In the genomic region with DNA sequence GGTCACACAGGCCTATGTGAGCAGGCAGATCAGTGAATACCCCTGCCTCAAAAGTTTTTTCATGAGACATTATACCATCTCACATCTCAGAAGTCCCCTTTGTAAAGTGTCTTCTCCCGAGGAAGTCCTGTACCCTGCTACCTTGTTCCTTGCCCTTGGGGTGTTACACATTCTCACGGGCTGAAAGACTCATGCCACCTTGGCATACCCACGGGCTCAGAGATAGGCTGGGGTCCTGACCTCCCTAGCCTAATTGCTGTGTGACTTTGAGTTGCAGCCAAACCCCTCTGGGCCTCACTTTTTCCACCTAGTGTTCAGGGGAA, we compare ENCODE assay signal across 8 mouse cellular contexts. TPM values are rescaled to one million over a fixed set of nuclear protein-coding genes. Genes with fewer than 3 reads are reported as not detected.
A peak's percentile ranks its signal among the peaks of the same experiment; 100 is the strongest.
DNase-seq lines count a peak whose midpoint lies in the region; ATAC-seq and TF ChIP-seq lines count a peak whose summit lies in the region.

No protein-coding gene starts in this region.

- peak overlapping the region; percentile 83 for H3K4me2 ChIP-seq in embryonic facial prominence, embryonic 15.5 days (replicated peaks)
- peak overlapping the region; percentile 86 for H3K4me2 ChIP-seq in intestine, postnatal 0 days (replicated peaks; ENCODE audit: low read depth)
- H3K4me2 ChIP-seq in neural tube, embryonic 13.5 days = peak overlapping the region; percentile 82

- H3K9me3 ChIP-seq in embryonic facial prominence, embryonic 15.5 days (replicated peaks) = no peaks in the 10 kb centered on the region
- no peaks in the 10 kb centered on the region for H3K9me3 ChIP-seq in intestine, postnatal 0 days (ENCODE audit: control insufficient read depth)
- H3K9me3 ChIP-seq in neural tube, embryonic 13.5 days = no peaks in the 10 kb centered on the region

- no peak for TF ChIP-seq POLR2A in lung, adult 2 months (IDR thresholded peaks at IDR 0.05; ENCODE audit: borderline replicate concordance, extremely low read depth, low read depth, low read length)

- intact Hi-C loops in left cerebral cortex, postnatal 4 days (cut with DNase I) = no loop called here

- H3K9ac ChIP-seq in embryonic facial prominence, embryonic 15.5 days = peak overlapping the region; percentile 54
- H3K9ac ChIP-seq in intestine, postnatal 0 days (ENCODE audit: low read depth, low read length) = peak overlapping the region; percentile 48; the same call in 1 of the 2 replicates
- H3K9ac ChIP-seq in neural tube, embryonic 13.5 days = peak overlapping the region; percentile 89

- no peak overlapping the region; the same call in 1 of the 2 replicates for H3K27ac ChIP-seq in embryonic facial prominence, embryonic 15.5 days (replicated peaks)
- H3K27ac ChIP-seq in intestine, postnatal 0 days (ENCODE audit: low read depth, low read length) = no peak overlapping the region
- peak overlapping the region; percentile 50 for H3K27ac ChIP-seq in neural tube, embryonic 13.5 days (replicated peaks)

- ATAC-seq in embryonic facial prominence, embryonic 15.5 days (ENCODE audit: insufficient number of reproducible peaks, low FRiP score, low TSS enrichment, low read depth) = no peak
- no peak for ATAC-seq in intestine, postnatal 0 days
- ATAC-seq in neural tube, embryonic 13.5 days (ENCODE audit: low read depth) = peak; percentile 7

- H3K36me3 ChIP-seq in embryonic facial prominence, embryonic 15.5 days = no peaks in the 10 kb centered on the region
- no peaks in the 10 kb centered on the region for H3K36me3 ChIP-seq in intestine, postnatal 0 days (ENCODE audit: control insufficient read depth, insufficient read depth)
- H3K36me3 ChIP-seq in neural tube, embryonic 13.5 days = no peaks in the 10 kb centered on the region

- H3K4me3 ChIP-seq in lung, adult 2 months (replicated peaks; ENCODE audit: extremely low read depth, low read depth, low read length) = peak overlapping the region; percentile 60
- H3K4me3 ChIP-seq in embryonic facial prominence, embryonic 15.5 days (replicated peaks) = peak overlapping the region; percentile 57
- peak overlapping the region; percentile 50 for H3K4me3 ChIP-seq in intestine, postnatal 0 days (ENCODE audit: low read depth, low read length)
- H3K4me3 ChIP-seq in neural tube, embryonic 13.5 days = peak overlapping the region; percentile 63

- no peak for TF ChIP-seq CTCF in lung, adult 2 months (IDR thresholded peaks at IDR 0.05; ENCODE audit: insufficient read depth, low read length)
- TF ChIP-seq CTCF in intestine, postnatal 0 days (IDR thresholded peaks at IDR 0.05; ENCODE audit: low read depth) = no peak

- no peaks in the 10 kb centered on the region for H3K27me3 ChIP-seq in embryonic facial prominence, embryonic 15.5 days
- H3K27me3 ChIP-seq in intestine, postnatal 0 days (replicated peaks; ENCODE audit: control insufficient read depth, insufficient read depth, low read length) = no peaks in the 10 kb centered on the region
- 0 out of 2 replicates have a peak, but pooled peaks cover 6% of the 10 kb centered on the region for H3K27me3 ChIP-seq in neural tube, embryonic 13.5 days

- WGBS in lung, adult 2 months = 27% methylated on average over 3 of the region's 3 CpGs
- WGBS in embryonic facial prominence, embryonic 15.5 days = 21% methylated on average over 3 of the region's 3 CpGs
- WGBS in intestine, postnatal 0 days = 44% methylated on average over 3 of the region's 3 CpGs
- WGBS in neural tube, embryonic 13.5 days = 40% methylated on average over 3 of the region's 3 CpGs

- peaks cover 4% of the 10 kb centered on the region for H3K4me1 ChIP-seq in lung, adult 2 months (ENCODE audit: control insufficient read depth, insufficient read depth, low read length)
- peaks cover 18% of the 10 kb centered on the region for H3K4me1 ChIP-seq in embryonic facial prominence, embryonic 15.5 days
- no peaks in the 10 kb centered on the region for H3K4me1 ChIP-seq in intestine, postnatal 0 days (replicated peaks; ENCODE audit: control insufficient read depth, insufficient read depth, low read length)
- H3K4me1 ChIP-seq in neural tube, embryonic 13.5 days (replicated peaks) = peaks cover 14% of the 10 kb centered on the region

- DNase-seq in lung, adult 2 months = no peak
- no peak for DNase-seq in lung, postnatal 36 days
- DNase-seq in urinary bladder, postnatal 4 days (ENCODE audit: low spot score in 2 of 2) = no peak
- no peak for DNase-seq in frontal cortex, postnatal 14 days (ENCODE audit: low spot score in 2 of 2)
- no peak for DNase-seq in left cerebral cortex, postnatal 4 days

RNA-seq across cellular contexts. Expression of a gene that starts 0.5 kb away (rescaled TPM):
- polyA plus RNA-seq in lung, adult 2 months (2012; rRNA removed) = 40.0 and 43.4 TPM in 2 replicates
- polyA plus RNA-seq in embryonic facial prominence, embryonic 15.5 days (2015; fragmentation: Nextera tagmentation; extraction: Ambion mirVana) = 16.0 and 16.4 TPM in 2 replicates
- 5.9 and 10.0 TPM in 2 replicates for polyA plus RNA-seq in intestine, postnatal 0 days (2015; fragmentation: Nextera tagmentation; extraction: Ambion mirVana)
- polyA plus RNA-seq in neural tube, embryonic 13.5 days (2015; fragmentation: Nextera tagmentation; extraction: Ambion mirVana) = 6.4 and 7.6 TPM in 2 replicates
- total RNA-seq in left cerebral cortex, postnatal 4 days (2021) = 10 to 100 TPM; 20.1 to 22.6 TPM

RNA-seq across cellular contexts. Expression of a gene that starts 29.5 kb away (rescaled TPM):
- polyA plus RNA-seq in lung, adult 2 months (2012; rRNA removed) = 36.6 and 58.8 TPM in 2 replicates
- polyA plus RNA-seq in embryonic facial prominence, embryonic 15.5 days (2015; fragmentation: Nextera tagmentation; extraction: Ambion mirVana) = 11.4 and 15.1 TPM in 2 replicates
- polyA plus RNA-seq in intestine, postnatal 0 days (2015; fragmentation: Nextera tagmentation; extraction: Ambion mirVana) = 1.7 and 2.0 TPM in 2 replicates
- polyA plus RNA-seq in neural tube, embryonic 13.5 days (2015; fragmentation: Nextera tagmentation; extraction: Ambion mirVana) = 4.4 and 4.8 TPM in 2 replicates
- 10 to 100 TPM; 12.3 to 13.5 TPM for total RNA-seq in left cerebral cortex, postnatal 4 days (2021)

RNA-seq across cellular contexts. Expression of a gene that starts 30.5 kb away (rescaled TPM):
- 36.1 and 38.6 TPM in 2 replicates for polyA plus RNA-seq in lung, adult 2 months (2012; rRNA removed)
- polyA plus RNA-seq in embryonic facial prominence, embryonic 15.5 days (2015; fragmentation: Nextera tagmentation; extraction: Ambion mirVana) = 69.9 and 71.9 TPM in 2 replicates
- 46.5 and 50.9 TPM in 2 replicates for polyA plus RNA-seq in intestine, postnatal 0 days (2015; fragmentation: Nextera tagmentation; extraction: Ambion mirVana)
- 77.9 and 84.7 TPM in 2 replicates for polyA plus RNA-seq in neural tube, embryonic 13.5 days (2015; fragmentation: Nextera tagmentation; extraction: Ambion mirVana)
- total RNA-seq in left cerebral cortex, postnatal 4 days (2021) = 10 to 100 TPM; 36.5 to 37.1 TPM

RNA-seq across cellular contexts. Expression of a gene that starts 39.5 kb away (rescaled TPM):
- 35.1 and 39.4 TPM in 2 replicates for polyA plus RNA-seq in lung, adult 2 months (2012; rRNA removed)
- 1.3 and 1.5 TPM in 2 replicates for polyA plus RNA-seq in embryonic facial prominence, embryonic 15.5 days (2015; fragmentation: Nextera tagmentation; extraction: Ambion mirVana)
- 0.48 and 0.77 TPM in 2 replicates for polyA plus RNA-seq in intestine, postnatal 0 days (2015; fragmentation: Nextera tagmentation; extraction: Ambion mirVana)
- 0.43 and 0.60 TPM in 2 replicates for polyA plus RNA-seq in neural tube, embryonic 13.5 days (2015; fragmentation: Nextera tagmentation; extraction: Ambion mirVana)
- total RNA-seq in left cerebral cortex, postnatal 4 days (2021) = under 1 TPM in 1 of 2 experiments, not detected in 1; 0.56 TPM
